Mouse (Mus musculus): ENCODE measurements at regions not wholly inside any gene's neighbourhood (a gene's known extent, or its start where the extent isn't known, plus 50 kb on each side); places are given as distances from the start of the nearest gene placed in this dataset.

GRCm38 (mm10) chr7:82943797-82944196, 76.7 kb downstream of the Mex3b start:
- TF ChIP-seq EP300 (IDR thresholded peaks at IDR 0.05): no peak
- no peak for TF ChIP-seq CTCF (IDR thresholded peaks at IDR 0.05)
